Mouse (Mus musculus) left cerebral cortex, adult 2 months (tissue): ENCODE results near the gene Acsm4. TPM values are rescaled to one million over a fixed set of nuclear protein-coding genes. Genes with fewer than 3 reads are reported as not detected.
"Not testable (repeated sequence)": the region's sequence is repeated elsewhere in the genome, so short reads cannot be mapped to it uniquely, and the experiment has no call there.

Experiments
- DNase-seq, 2 experiments: peaks; one replicate each; pipeline ENCODE4 v3.0.0; 2021 to 2022; ENCODE audit warnings: low spot score in 2 of 2, mixed read lengths in 1 of 2; ENCODE audit errors: extremely low spot score in 1 of 2
- H3K27ac ChIP-seq: fragments of 200-600 bp; 2 replicates; pipeline ENCODE4 v1.8.1; 2022
- H3K4me3 ChIP-seq: fragments of 200-600 bp; 2 replicates; pipeline ENCODE4 v1.8.1; 2022
- CTCF ChIP-seq: fragments of 200-600 bp; IDR thresholded peaks from 2 replicates; pipeline ENCODE4 v1.8.1; 2022; ENCODE audit warnings: antibody characterized with exemption, mild to moderate bottlenecking, moderate library complexity
- intact Hi-C: fragments of 180-260 bp; cut with DNase I; formaldehyde crosslinking; loops from one replicate; pipeline ENCODE4 v1.15.1; 2025
- total RNA-seq, 2 experiments: library from RNA; stranded (reverse); gene quantifications; 2 replicates each; pipeline ENCODE4 v1.2.3; 2021

Acsm4 gene
- total RNA-seq, 2 experiments from 2014 or later = not detected

- peak overlapping the region; percentile 21; the same call in 1 of the 2 replicates for H3K27ac ChIP-seq
- DNase-seq = no peak
- H3K4me3 ChIP-seq = no peak overlapping the region
- intact Hi-C loops = no loop called here
- no peak for TF ChIP-seq CTCF
Measured at GRCm38 (mm10) chr7:119727621-119728020, 37.8 kb downstream of the Acsm4 start.

- H3K4me3 ChIP-seq, intact Hi-C loops, DNase-seq: not testable (repeated sequence)
- TF ChIP-seq CTCF = peak; percentile 25
- H3K27ac ChIP-seq = peak overlapping the region; percentile 50; the same call in 1 of the 2 replicates
Measured at GRCm38 (mm10) chr7:119731262-119731661, 41.4 kb downstream of the Acsm4 start.

GRCm38 (mm10) chr7:119738877-119739276, 49.1 kb downstream of the Acsm4 start:
- intact Hi-C loops = no loop called here
- DNase-seq = no peak
- Histone ChIP-seq H3K4me3 (no peak overlapping the region), H3K27ac (no peak overlapping the region)
- TF ChIP-seq CTCF = no peak

GRCm38 (mm10) chr7:119739798-119740468, 50.1 kb downstream of the Acsm4 start:
- intact Hi-C loops, DNase-seq, H3K27ac ChIP-seq: not testable (repeated sequence)
- peak overlapping the region; percentile 30 for H3K4me3 ChIP-seq

GRCm38 (mm10) chr7:119744321-119744720, 54.5 kb downstream of the Acsm4 start:
- no peak overlapping the region for H3K27ac ChIP-seq
- no peak for DNase-seq
- intact Hi-C loops = no loop called here
- peak; percentile 10; the same call in 1 of the 2 replicates for TF ChIP-seq CTCF
- no peak overlapping the region for H3K4me3 ChIP-seq

- no peak overlapping the region for H3K4me3 ChIP-seq
- intact Hi-C loops = no loop called here
- TF ChIP-seq CTCF = no peak
- H3K27ac ChIP-seq = no peak overlapping the region
- no peak for DNase-seq
Measured at GRCm38 (mm10) chr7:119745869-119746268, 56.0 kb downstream of the Acsm4 start.

GRCm38 (mm10) chr7:119748761-119749160, 58.9 kb downstream of the Acsm4 start:
- intact Hi-C loops = no loop called here
- DNase-seq = no peak
- no peak overlapping the region for H3K4me3 ChIP-seq
- no peak for TF ChIP-seq CTCF
- H3K27ac ChIP-seq = no peak overlapping the region

GRCm38 (mm10) chr7:119749942-119750341, 60.1 kb downstream of the Acsm4 start:
- TF ChIP-seq CTCF = no peak
- no peak overlapping the region for H3K27ac ChIP-seq
- H3K4me3 ChIP-seq = no peak overlapping the region
- intact Hi-C loops = no loop called here
- no peak for DNase-seq

GRCm38 (mm10) chr7:119753696-119754095, 63.9 kb downstream of the Acsm4 start:
- Histone ChIP-seq H3K4me3 (no peak overlapping the region), H3K27ac (no peak overlapping the region)
- DNase-seq = no peak
- intact Hi-C loops = no loop called here
- TF ChIP-seq CTCF = no peak

GRCm38 (mm10) chr7:119760527-119760951, 70.7 kb downstream of the Acsm4 start, which contains the start of gene Acsm3:
Acsm3 (plus strand) TSS chr7:119760923.
- no peak for TF ChIP-seq CTCF
- Histone ChIP-seq H3K27ac (no peak within 1 kb of the TSS), H3K4me3 (no peak within 1 kb of the TSS)
- intact Hi-C loops = no loop called here
- DNase-seq = no peak

GRCm38 (mm10) chr7:119762166-119762697, 72.4 kb downstream of the Acsm4 start:
- no peak overlapping the region for H3K27ac ChIP-seq

More at GRCm38 (mm10) chr7:119762166-119762697, 72.4 kb downstream of the Acsm4 start:
- no peak for TF ChIP-seq CTCF
- no peak overlapping the region for H3K4me3 ChIP-seq
- intact Hi-C loops = no loop called here
- DNase-seq = no peak

Other genes starting within 250 kb of the Acsm4 start
- gene Gp2, start 230.7 kb upstream of the Acsm4 start, total RNA-seq = not detected
- gene Umod, start 210.7 kb upstream of the Acsm4 start, total RNA-seq = not detected
- under 1 TPM; 0.41 to 0.77 TPM for gene Acsm5, start 170.6 kb upstream of the Acsm4 start, total RNA-seq
- gene Pdilt, start 166.5 kb upstream of the Acsm4 start, total RNA-seq = not detected
- not detected for gene Acsm2, start 135.7 kb upstream of the Acsm4 start, total RNA-seq
- not detected for gene Acsm1, start 83.0 kb upstream of the Acsm4 start, total RNA-seq
- gene Thumpd1, start 30.8 kb downstream of the Acsm4 start, total RNA-seq = 10 to 100 TPM; 43.0 to 44.6 TPM
- gene Acsm3, start 70.9 kb downstream of the Acsm4 start, total RNA-seq = not detected
- 1 to 10 TPM in 1 of 2 experiments, under 1 TPM in 1; 0.47 to 1.9 TPM for gene Rexo5, start 104.0 kb downstream of the Acsm4 start, total RNA-seq
- gene Eri2, start 104.0 kb downstream of the Acsm4 start, total RNA-seq = 1 to 10 TPM; 8.2 to 8.8 TPM
- 10 to 100 TPM; 13.2 to 14.4 TPM for gene Lyrm1, start 205.8 kb downstream of the Acsm4 start, total RNA-seq
- gene Dcun1d3, start 206.3 kb downstream of the Acsm4 start, total RNA-seq = 10 to 100 TPM; 33.4 to 35.4 TPM